Mouse (Mus musculus) neural tube, embryonic 10.5 days (tissue): ENCODE measurements around the gene Selenop.

Experiments
- DNase-seq: peaks from one replicate; pipeline ENCODE4 v3.0.0-alpha.2; 2017; ENCODE audit warnings: low spot score; ENCODE audit errors: extremely low spot score

The Selenop gene

GRCm38 (mm10) chr15:3269996-3270645 is 1.8 kb downstream of the Selenop start:
- peak; percentile 20 for DNase-seq

GRCm38 (mm10) chr15:3270646-3271077 is 2.3 kb downstream of the Selenop start:
- peak; percentile 80 for DNase-seq

DNA sequence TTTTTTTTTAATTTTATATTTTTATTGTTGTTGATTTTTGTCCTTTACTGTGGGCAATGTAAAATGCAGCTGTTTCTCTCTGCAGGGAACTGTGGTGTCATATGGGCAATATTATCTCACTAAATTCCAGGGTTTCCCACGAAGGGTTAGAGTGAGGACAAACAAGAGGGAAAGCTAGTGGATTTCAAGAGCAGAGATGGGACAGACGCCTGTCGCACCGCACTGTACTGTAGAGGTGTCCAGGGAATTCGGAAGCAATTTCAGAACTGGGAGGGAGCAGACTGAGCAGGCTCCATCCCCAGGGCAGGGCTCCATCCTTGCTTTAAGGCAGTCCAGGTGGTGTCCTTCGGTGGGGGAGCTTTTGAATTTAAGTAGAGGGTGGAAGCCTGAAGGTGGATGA is 2.9 kb downstream of the Selenop start:
- DNase-seq, result no peak

DNA sequence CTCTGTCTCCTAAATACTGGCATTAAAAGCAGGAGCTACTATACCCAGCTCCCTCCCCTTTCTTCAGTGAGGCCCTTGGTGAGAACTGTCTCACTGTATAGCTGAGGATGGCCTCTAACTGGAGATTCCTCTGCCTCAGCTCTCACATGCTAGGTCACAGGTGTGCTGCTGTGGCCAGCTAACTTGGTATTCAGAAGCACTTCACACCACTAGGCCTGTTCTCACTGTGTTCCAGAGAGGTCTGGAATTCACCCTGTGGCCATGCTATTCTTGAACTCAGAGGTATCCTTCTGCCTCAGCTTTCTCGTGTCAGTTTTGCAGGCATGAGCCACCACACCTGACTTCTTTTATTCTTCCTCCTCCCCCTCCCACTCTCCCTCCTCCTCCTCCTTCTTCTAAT is 4.8 kb downstream of the Selenop start:
- DNase-seq, result no peak

DNA sequence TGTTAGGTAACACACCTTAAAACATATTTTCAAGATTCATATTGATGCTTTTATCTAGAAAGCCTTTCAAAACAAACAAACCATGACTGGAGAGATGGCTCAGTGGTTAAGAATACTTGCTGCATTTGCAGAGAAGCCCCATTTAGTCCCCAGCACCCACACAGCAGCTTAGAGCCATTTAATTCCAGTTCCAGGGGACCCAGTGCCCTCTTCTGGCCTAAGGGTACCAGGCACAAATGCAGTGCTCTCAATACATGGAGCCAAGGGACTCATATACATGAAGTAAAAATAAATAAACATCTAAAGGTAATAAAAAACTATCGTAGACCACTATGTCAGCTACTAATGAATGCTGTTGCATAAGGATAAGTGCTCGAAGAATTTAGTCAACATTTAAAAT is 9.0 kb downstream of the Selenop start:
- no peak for DNase-seq

DNA sequence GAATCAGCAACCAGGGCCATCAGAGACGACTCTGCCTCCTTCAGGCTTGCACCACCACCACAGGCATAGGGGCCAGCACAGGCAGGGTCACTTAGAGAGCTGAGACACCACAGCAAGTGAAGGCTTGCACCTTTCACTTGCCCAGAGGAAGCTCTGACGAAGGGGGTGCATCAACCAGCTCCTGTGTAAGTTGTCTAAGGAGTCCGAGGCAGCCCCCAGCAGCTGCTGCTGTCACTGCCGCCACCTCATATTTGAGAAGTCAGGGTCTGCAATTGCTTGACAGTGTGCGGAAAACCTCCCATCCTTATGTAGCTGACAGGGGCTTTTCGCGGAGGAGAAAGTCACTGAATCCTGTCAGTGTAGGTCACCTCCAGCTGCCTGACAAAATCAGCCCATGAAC is 10.9 kb downstream of the Selenop start:
- DNase-seq, result no peak

DNA sequence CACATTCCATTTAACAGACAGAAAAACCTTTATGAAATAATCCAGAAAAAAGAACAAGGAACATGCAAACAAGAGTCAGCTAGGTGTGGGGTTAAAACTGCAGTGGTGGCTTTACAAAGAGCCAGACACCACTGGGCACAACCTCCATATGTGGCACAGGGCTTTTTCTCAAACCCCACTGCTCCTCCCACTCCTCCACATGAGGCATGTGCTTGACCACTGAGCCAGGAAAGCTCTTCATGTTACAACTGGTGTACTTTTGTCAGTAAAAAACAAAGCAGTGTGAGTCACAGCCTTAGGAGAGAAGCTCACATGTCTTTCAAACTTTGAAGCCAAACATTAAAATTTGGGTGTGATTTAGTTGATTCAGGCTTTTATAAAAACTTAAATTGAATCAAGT is 12.9 kb downstream of the Selenop start:
- DNase-seq, result no peak

DNA sequence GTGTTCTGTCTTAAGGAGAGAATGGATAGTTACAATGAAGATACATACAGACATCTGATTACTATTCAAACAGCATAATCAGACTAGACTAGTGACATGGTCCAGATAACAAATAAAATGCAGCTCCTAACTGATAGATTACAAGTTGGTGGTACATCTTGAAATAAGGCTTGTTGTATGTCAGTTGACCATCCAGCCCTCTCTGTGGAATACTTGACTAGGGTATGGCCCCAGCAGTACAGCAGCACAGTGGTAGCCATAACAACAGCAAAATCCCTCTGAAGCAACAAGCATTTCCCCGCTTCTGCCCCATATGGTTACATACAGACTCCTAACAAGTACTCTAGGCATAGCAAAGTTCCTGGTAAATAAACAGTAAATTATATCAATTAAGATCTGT is 13.4 kb downstream of the Selenop start:
- DNase-seq, result no peak

GRCm38 (mm10) chr15:3286032-3286431 is 17.7 kb downstream of the Selenop start:
- no peak for DNase-seq

DNA sequence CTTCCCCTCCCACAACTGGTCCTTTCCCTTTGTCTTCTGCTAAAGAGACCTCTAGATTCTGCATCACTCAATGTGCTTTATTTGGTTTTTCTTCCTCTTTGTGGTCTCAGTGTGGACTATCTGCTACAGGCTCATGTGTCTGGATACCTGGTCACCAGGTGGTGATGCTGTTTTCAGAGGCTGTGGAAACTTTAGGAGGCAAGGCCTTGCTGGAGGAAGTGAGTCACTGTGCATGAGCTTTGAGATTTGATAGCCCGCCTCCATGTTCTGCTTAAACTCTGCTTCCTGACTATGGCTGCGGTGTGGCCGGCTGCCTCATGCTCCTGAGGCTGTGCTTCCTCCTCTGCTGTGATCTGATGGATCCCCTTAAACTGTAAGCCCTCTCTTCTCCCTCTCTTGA is 22.1 kb downstream of the Selenop start:
- no peak for DNase-seq

DNA sequence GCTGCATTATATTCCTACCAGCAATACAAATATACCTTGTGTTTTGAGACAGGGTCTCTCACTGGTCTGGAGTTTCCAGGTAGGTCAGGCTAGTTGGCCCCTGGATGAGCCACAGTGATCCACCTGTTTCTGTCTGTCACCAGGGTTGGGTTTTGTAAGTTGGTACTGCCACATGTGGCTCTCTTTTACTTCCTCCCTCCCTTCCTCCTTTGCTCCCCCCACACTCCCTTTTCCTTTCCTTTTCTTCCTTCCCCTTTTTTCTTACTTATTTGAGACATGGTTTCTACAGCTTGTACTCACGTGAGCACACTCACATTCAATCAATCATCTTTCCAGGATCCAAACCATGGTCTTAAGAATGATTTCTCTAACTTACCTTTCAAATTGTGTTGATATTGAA is 25.1 kb downstream of the Selenop start:
- DNase-seq, result no peak

- no peak for DNase-seq
These were observed 27.6 kb downstream of the Selenop start for GRCm38 (mm10) chr15:3295986-3296385.

GRCm38 (mm10) chr15:3297615-3298014 is 29.3 kb downstream of the Selenop start:
- no peak for DNase-seq

GRCm38 (mm10) chr15:3300361-3301100 is 32.2 kb downstream of the Selenop start:
- DNase-seq, result no peak

- DNase-seq, result no peak
These were observed 35.1 kb downstream of the Selenop start, which contains the start of gene Ccdc152 for GRCm38 (mm10) chr15:3303426-3303825. TSS of gene Ccdc152 (minus strand) at chr15:3303526.

DNA sequence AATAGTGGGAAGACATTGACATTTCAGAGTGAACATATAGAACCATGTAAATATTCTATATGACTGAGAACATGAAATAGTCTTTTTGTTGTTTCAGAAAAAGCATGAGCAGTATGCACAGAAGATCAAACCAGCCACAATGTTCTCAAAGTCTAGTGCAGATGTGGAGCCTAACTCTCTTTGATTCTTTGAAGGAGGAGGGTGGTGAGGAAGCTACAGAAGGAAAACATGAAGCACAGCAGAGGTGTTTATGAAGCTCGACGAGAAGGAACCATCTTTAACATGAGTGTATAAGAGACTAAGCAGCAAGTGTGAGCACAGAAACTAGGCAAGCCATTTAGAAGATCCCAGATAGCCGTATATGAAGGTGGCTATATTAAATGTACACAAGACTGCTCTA is 41.5 kb downstream of the Selenop start:
- DNase-seq, result no peak

GRCm38 (mm10) chr15:3312937-3313336 is 44.6 kb downstream of the Selenop start:
- DNase-seq, result no peak

DNA sequence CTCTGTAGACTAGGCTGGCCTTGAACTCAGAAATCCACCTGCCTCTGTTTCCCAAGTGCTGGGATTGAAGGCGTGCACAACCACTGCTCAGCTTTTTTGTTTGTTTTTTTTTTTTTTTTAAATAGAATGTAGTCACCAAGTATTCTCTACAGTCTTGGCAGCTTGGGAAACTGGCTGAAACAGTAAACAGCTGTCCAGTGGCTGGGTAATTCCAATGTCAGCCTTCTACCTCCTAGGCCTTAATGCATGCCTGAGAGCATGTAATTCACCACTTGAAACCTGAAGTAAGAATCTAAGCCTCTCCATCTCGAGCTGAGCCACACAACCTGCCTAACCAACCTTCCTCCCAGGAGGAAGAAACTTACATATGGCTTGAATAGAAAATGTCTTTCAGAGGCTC is 48.3 kb downstream of the Selenop start:
- DNase-seq, result no peak

DNA sequence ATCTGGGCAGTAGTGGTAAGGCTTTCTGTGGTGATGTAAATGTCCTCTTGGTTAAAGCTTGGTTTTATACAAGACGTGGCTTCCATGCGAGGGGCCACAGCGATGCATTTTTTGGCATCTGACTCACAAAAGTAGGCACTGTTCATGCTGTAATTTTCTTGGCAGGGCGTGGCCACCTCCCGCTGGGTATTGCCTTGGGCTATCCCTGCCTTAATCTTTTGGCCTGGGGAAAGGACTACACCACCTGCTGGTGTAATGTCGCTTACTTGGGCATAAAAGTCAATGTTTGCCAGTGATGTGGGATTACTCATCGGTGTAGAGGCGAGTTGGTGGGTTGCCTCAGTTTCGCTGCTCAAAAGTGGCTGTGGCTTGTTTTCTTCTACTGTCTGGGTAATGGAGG is 51.6 kb downstream of the Selenop start:
- no peak for DNase-seq

DNA sequence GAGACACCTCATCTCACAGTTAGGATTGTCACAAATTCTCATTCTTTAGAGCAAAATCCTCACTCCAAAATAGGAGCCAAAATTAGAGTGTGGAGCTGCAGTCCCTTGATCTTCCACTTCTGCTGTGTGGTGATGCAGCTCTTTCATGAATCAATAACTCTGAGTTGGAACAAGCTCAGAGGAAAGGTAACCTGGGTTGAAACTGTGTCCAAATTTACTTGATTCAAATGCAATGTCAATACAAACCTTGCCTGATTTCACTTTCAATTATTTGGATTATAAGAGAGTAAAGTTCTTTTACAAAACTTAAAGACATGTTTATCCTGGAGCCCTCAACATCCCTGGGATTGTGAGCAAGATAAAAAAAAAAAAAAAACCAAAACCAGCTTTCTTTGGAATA is 54.7 kb downstream of the Selenop start:
- DNase-seq, result no peak
